Mouse (Mus musculus): ENCODE measurements around the gene Disp1. TPM values are rescaled to one million over a fixed set of nuclear protein-coding genes. Genes with fewer than 3 reads are reported as not detected.

Gene Disp1
- total and polyA plus RNA-seq, 2 experiments from 2014 or later, result 6.3 to 7.2 TPM

DNA sequence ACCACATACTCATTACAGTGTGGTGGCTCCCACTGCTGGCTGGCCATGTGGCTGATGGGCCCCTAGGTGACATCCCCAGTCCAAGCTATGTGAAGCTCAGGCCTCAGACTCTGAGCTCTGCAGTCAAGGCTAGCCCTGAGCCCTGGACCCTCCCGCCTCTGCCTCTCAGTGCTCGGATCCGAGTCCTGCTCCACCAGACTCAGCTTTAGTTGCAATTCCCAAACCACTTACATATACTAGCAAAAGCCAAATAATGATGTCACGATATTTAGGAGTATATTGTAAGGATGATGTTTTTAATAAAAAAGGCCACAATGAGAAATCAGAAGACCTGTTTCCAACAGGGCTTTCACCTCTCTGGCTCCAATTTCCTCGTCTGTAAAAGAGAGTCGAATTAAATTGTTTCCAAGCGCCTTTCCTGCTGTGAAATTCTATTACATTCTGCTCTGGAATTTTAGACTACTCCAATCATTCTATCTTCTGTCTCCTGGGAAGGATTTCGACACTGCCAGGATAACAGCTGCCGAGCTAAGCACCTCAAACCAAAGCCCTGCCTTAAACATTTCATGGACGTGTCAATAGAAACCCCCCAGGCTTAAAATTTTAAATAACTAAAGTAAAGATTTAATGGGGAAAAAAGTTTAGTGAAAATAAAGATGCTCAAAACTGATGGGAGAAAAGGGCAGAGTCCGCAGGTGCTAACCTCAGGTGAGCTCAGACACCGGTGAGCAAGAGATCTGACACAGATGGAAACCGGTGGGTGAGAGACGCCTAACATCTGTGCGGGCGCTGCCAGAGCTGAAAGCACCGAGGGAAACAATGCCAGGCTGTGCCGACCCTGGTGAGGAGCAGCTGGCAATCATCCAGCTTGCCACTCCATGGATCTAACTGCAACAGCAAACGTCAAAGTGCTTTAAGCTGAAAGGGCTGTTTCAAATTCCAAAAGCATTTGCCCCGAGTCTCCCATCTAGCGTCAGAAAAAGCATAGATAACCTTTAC lies 103.2 kb downstream of the Disp1 start:
- H3K27ac ChIP-seq (ENCODE audit: low read depth, low read length), result no peak overlapping the region
- H3K9ac ChIP-seq, result no peak overlapping the region
- ATAC-seq (peak; percentile 48; the same call in 1 of the 2 replicates), DNase-seq (peak; percentile 35)
- 32% methylated on average over 21 of the region's 21 CpGs for WGBS
- H3K9me3 ChIP-seq (ENCODE audit: low read length), result no peaks in the 10 kb centered on the region
- no peak overlapping the region for H3K4me2 ChIP-seq (ENCODE audit: low read depth)
- H3K36me3 ChIP-seq (ENCODE audit: insufficient read depth), result no peaks in the 10 kb centered on the region
- H3K27me3 ChIP-seq (ENCODE audit: insufficient read depth, low read length), result no peaks in the 10 kb centered on the region
- no peak overlapping the region for H3K4me3 ChIP-seq (ENCODE audit: low read depth, low read length)
- H3K4me1 ChIP-seq (ENCODE audit: insufficient read depth), result 0 out of 2 replicates have a peak, but pooled peaks cover 5% of the 10 kb centered on the region
- TF ChIP-seq CTCF (IDR thresholded peaks at IDR 0.05; ENCODE audit: low read depth), result no peak

- no peak overlapping the region for H3K9ac ChIP-seq
- H3K27me3 ChIP-seq (ENCODE audit: insufficient read depth, low read length), result no peaks in the 10 kb centered on the region
- H3K36me3 ChIP-seq (ENCODE audit: insufficient read depth), result no peaks in the 10 kb centered on the region
- WGBS, result 83% methylated on average over 15 of the region's 15 CpGs
- DNase-seq (no peak), ATAC-seq (no peak)
- 0 out of 2 replicates have a peak, but pooled peaks cover 5% of the 10 kb centered on the region for H3K4me1 ChIP-seq (ENCODE audit: insufficient read depth)
- no peak overlapping the region for H3K4me3 ChIP-seq (ENCODE audit: low read depth, low read length)
- H3K4me2 ChIP-seq (ENCODE audit: low read depth), result no peak overlapping the region
- no peaks in the 10 kb centered on the region for H3K9me3 ChIP-seq (ENCODE audit: low read length)
- TF ChIP-seq CTCF (IDR thresholded peaks at IDR 0.05; ENCODE audit: low read depth), result no peak
- no peak overlapping the region for H3K27ac ChIP-seq (ENCODE audit: low read depth, low read length)
These were observed 104.1 kb downstream of the Disp1 start for GRCm38 (mm10) chr1:183116946-183117826.

GRCm38 (mm10) chr1:183116441-183116840 lies 104.9 kb downstream of the Disp1 start:
- no peaks in the 10 kb centered on the region for H3K27me3 ChIP-seq (ENCODE audit: insufficient read depth, low read length)
- TF ChIP-seq CTCF (IDR thresholded peaks at IDR 0.05; ENCODE audit: low read depth), result no peak
- 79% methylated on average over 10 of the region's 10 CpGs for WGBS
- no peaks in the 10 kb centered on the region for H3K9me3 ChIP-seq (ENCODE audit: low read length)
- no peak overlapping the region for H3K9ac ChIP-seq
- no peak overlapping the region for H3K27ac ChIP-seq (ENCODE audit: low read depth, low read length)
- ATAC-seq (no peak), DNase-seq (no peak)
- H3K36me3 ChIP-seq (ENCODE audit: insufficient read depth), result no peaks in the 10 kb centered on the region
- H3K4me3 ChIP-seq (ENCODE audit: low read depth, low read length), result no peak overlapping the region
- no peak overlapping the region for H3K4me2 ChIP-seq (ENCODE audit: low read depth)
- 0 out of 2 replicates have a peak, but pooled peaks cover 5% of the 10 kb centered on the region for H3K4me1 ChIP-seq (ENCODE audit: insufficient read depth)

DNA sequence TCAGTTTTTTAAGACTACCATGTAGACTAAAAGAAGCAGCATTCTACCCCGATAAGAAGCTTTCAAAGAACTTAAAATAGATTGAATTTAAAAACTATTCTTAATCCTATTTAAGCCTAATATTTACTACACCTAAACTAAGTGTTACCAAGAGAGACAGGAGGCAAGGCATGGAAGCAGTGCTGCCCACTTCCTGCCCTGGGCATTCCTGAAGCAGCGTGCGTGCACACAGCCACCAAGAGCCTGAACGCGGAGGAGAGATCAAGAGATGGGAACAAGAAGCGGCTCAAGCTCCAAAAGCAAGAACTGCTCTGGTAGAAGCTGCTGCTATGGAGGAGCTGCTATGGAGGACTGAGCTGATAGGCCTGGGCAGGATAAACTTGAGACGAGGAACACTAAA lies 106.2 kb downstream of the Disp1 start:
- H3K4me1 ChIP-seq (ENCODE audit: insufficient read depth), result 0 out of 2 replicates have a peak, but pooled peaks cover 5% of the 10 kb centered on the region
- no peak overlapping the region for H3K4me3 ChIP-seq (ENCODE audit: low read depth, low read length)
- no peak for DNase-seq
- H3K9ac ChIP-seq, result no peak overlapping the region
- TF ChIP-seq CTCF (IDR thresholded peaks at IDR 0.05; ENCODE audit: low read depth), result no peak
- no peaks in the 10 kb centered on the region for H3K9me3 ChIP-seq (ENCODE audit: low read length)
- ATAC-seq, result no peak
- no peak overlapping the region for H3K27ac ChIP-seq (ENCODE audit: low read depth, low read length)
- H3K36me3 ChIP-seq (ENCODE audit: insufficient read depth), result no peaks in the 10 kb centered on the region
- H3K4me2 ChIP-seq (ENCODE audit: low read depth), result no peak overlapping the region
- WGBS, result 91% methylated on average over 7 of the region's 7 CpGs
- H3K27me3 ChIP-seq (ENCODE audit: insufficient read depth, low read length), result no peaks in the 10 kb centered on the region

DNA sequence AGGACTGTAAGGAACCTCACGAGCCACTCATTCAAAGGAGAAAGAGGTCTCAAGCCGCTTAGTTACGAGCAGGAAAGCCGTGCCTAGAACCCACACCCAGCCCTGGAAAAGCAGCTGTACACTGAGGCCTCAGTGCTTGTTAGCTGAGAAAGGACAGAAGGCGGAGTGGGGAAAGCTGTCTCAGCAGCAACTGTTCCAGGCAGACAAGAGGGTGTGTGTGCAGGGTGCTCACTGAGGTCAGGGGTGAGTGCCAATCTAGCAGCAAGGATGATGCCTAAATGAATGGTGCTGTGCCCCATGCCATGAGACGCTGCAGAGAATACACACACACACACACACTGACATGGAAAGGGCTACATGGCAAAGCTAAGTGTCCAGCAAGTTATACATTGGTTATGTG lies 106.8 kb downstream of the Disp1 start:
- no peak for DNase-seq
- H3K27me3 ChIP-seq (ENCODE audit: insufficient read depth, low read length), result no peaks in the 10 kb centered on the region
- H3K4me3 ChIP-seq (ENCODE audit: low read depth, low read length), result no peak overlapping the region
- TF ChIP-seq CTCF (IDR thresholded peaks at IDR 0.05; ENCODE audit: low read depth), result no peak
- H3K36me3 ChIP-seq (ENCODE audit: insufficient read depth), result no peaks in the 10 kb centered on the region
- no peak overlapping the region for H3K4me2 ChIP-seq (ENCODE audit: low read depth)
- WGBS, result 62% methylated on average over 6 of the region's 6 CpGs
- no peaks in the 10 kb centered on the region for H3K9me3 ChIP-seq (ENCODE audit: low read length)
- H3K4me1 ChIP-seq (ENCODE audit: insufficient read depth), result 0 out of 2 replicates have a peak, but pooled peaks cover 5% of the 10 kb centered on the region
- no peak overlapping the region for H3K9ac ChIP-seq
- no peak overlapping the region for H3K27ac ChIP-seq (ENCODE audit: low read depth, low read length)
- no peak for ATAC-seq

DNA sequence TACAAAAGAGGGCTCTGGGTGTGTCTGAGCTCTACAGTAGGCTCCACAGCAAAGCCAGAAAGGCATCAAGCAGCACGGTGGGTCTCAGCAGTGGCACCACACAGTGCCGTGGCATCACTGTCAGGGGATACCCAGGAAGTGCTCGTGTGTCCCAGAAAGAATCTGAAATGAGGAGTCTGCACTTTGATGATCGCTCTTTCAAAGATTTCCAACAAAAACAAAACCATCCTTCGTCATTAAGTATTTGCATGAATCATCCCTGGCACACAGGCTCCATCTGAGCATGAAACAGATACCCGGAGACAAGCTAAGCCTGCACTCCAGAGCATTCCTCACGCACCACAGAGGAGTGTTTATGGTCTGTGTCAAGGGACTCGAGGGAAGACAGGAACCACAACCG lies 107.8 kb downstream of the Disp1 start:
- H3K9ac ChIP-seq, result no peak overlapping the region
- no peak overlapping the region for H3K4me2 ChIP-seq (ENCODE audit: low read depth)
- H3K4me1 ChIP-seq (ENCODE audit: insufficient read depth), result 0 out of 2 replicates have a peak, but pooled peaks cover 3% of the 10 kb centered on the region
- H3K27me3 ChIP-seq (ENCODE audit: insufficient read depth, low read length), result no peaks in the 10 kb centered on the region
- DNase-seq (no peak), ATAC-seq (no peak)
- H3K4me3 ChIP-seq (ENCODE audit: low read depth, low read length), result no peak overlapping the region
- H3K27ac ChIP-seq (ENCODE audit: low read depth, low read length), result no peak overlapping the region
- no peaks in the 10 kb centered on the region for H3K36me3 ChIP-seq (ENCODE audit: insufficient read depth)
- no peak for TF ChIP-seq CTCF (IDR thresholded peaks at IDR 0.05; ENCODE audit: low read depth)
- 65% methylated on average over 9 of the region's 9 CpGs for WGBS
- H3K9me3 ChIP-seq (ENCODE audit: low read length), result no peaks in the 10 kb centered on the region
